Mouse (Mus musculus) neural tube, embryonic 14.5 days (tissue): Measurements from ENCODE around the gene Megf11. TPM values are rescaled to one million over a fixed set of nuclear protein-coding genes. Genes with fewer than 3 reads are reported as not detected.

Experiments
- ATAC-seq: fragments of 200-750 bp; cut with Nextera tagmentation; 2 replicates; pipeline ENCODE4 v1.8.0; 2017; ENCODE audit warnings: low read depth, mild to moderate bottlenecking, moderate TSS enrichment, moderate library complexity
- H3K27ac ChIP-seq: fragments of 300-500 bp; sonication (generic); 2 replicates; pipeline ENCODE4 v1.5.1; 2014; ENCODE audit warnings: low read depth, mild to moderate bottlenecking, control low read depth, low read length, moderate library complexity, mixed read lengths
- H3K27me3 ChIP-seq: fragments of 300-500 bp; sonication (generic); 2 replicates; pipeline ENCODE4 v1.6.1; 2014; ENCODE audit warnings: low read length; ENCODE audit not compliant: control insufficient read depth, insufficient read depth
- H3K36me3 ChIP-seq: fragments of 300-500 bp; sonication (generic); 2 replicates; pipeline ENCODE4 v1.6.1; 2014; ENCODE audit warnings: low read length, mixed read lengths; ENCODE audit not compliant: control insufficient read depth, insufficient read depth
- H3K4me1 ChIP-seq: fragments of 300-500 bp; sonication (generic); 2 replicates; pipeline ENCODE4 v1.6.1; 2014; ENCODE audit warnings: low read length; ENCODE audit not compliant: control insufficient read depth, insufficient read depth
- H3K4me2 ChIP-seq: fragments of 300-500 bp; sonication (generic); 2 replicates; pipeline ENCODE4 v1.6.1; 2014; ENCODE audit warnings: mild to moderate bottlenecking, low read depth, low read length, control low read depth
- H3K4me3 ChIP-seq: fragments of 300-500 bp; sonication (generic); 2 replicates; pipeline ENCODE4 v1.5.1; 2014; ENCODE audit warnings: low read depth, low read length, control low read depth, mixed read lengths
- H3K9ac ChIP-seq: fragments of 300-500 bp; sonication (generic); replicated peaks from 2 replicates; pipeline ENCODE4 v1.6.1; 2014; ENCODE audit warnings: low read depth, mild to moderate bottlenecking, control low read depth, low read length, mixed read lengths
- H3K9me3 ChIP-seq: fragments of 300-500 bp; sonication (generic); 2 replicates; pipeline ENCODE4 v1.6.1; 2016; ENCODE audit warnings: low read length; ENCODE audit not compliant: control insufficient read depth
- WGBS: fragments of 180-500 bp; shearing (Covaris S2); extraction: QIAGEN DNeasy Blood & Tissue Kit; methylation state at CpG from one replicate; pipeline ENCODE4 v1.1.7; 2014; 5-methylcytosine and 5-hydroxymethylcytosine counted together
- polyA plus RNA-seq: library from polyadenylated mRNA; unstranded; fragments of >200 nt; fragmentation: Nextera tagmentation; extraction: Ambion mirVana; gene quantifications from 2 replicates; pipeline ENCODE4 v1.2.1, GENCODE M21; 2014

Gene Megf11
- polyA plus RNA-seq, 1 experiment from 2014 or later: 17.7 TPM

GRCm38 (mm10) chr9:64386466-64387211 lies 1.2 kb downstream of the Megf11 start:
- H3K4me2 ChIP-seq: peak overlapping the region; percentile 100

GRCm38 (mm10) chr9:64389576-64390292 lies 4.3 kb downstream of the Megf11 start:
- Histone ChIP-seq H3K4me2 (no peak overlapping the region), H3K9me3 (no peaks in the 10 kb centered on the region), H3K4me1 (peaks cover 10% of the 10 kb centered on the region), H3K36me3 (no peaks in the 10 kb centered on the region), H3K9ac (no peak overlapping the region), H3K4me3 (no peak overlapping the region), H3K27ac (no peak overlapping the region), H3K27me3 (peaks cover 15% of the 10 kb centered on the region)
- WGBS: 60% methylated on average over 7 of the region's 7 CpGs
- no peak for ATAC-seq

More at GRCm38 (mm10) chr9:64386466-64387211, 1.2 kb downstream of the Megf11 start:
- WGBS: under 1% methylated on average over 45 of the region's 45 CpGs
- peak overlapping the region; percentile 66 for H3K9ac ChIP-seq
- H3K4me3 ChIP-seq: peak overlapping the region; percentile 64
- no peak for ATAC-seq
- H3K9me3 ChIP-seq: no peaks in the 10 kb centered on the region
- peaks cover 10% of the 10 kb centered on the region for H3K4me1 ChIP-seq
- no peak overlapping the region for H3K27ac ChIP-seq
- H3K36me3 ChIP-seq: no peaks in the 10 kb centered on the region
- H3K27me3 ChIP-seq: peaks cover 22% of the 10 kb centered on the region

GRCm38 (mm10) chr9:64393914-64394596 lies 8.6 kb downstream of the Megf11 start:
- 48% methylated on average over 5 of the region's 5 CpGs for WGBS
- ATAC-seq: no peak
- no peaks in the 10 kb centered on the region for H3K9me3 ChIP-seq
- no peaks in the 10 kb centered on the region for H3K27me3 ChIP-seq
- H3K9ac ChIP-seq: no peak overlapping the region
- H3K4me3 ChIP-seq: no peak overlapping the region
- H3K27ac ChIP-seq: no peak overlapping the region
- H3K36me3 ChIP-seq: no peaks in the 10 kb centered on the region
- H3K4me2 ChIP-seq: no peak overlapping the region
- H3K4me1 ChIP-seq: no peaks in the 10 kb centered on the region

- H3K9me3 ChIP-seq: no peaks in the 10 kb centered on the region
- ATAC-seq: no peak
- no peaks in the 10 kb centered on the region for H3K27me3 ChIP-seq
- H3K9ac ChIP-seq: no peak overlapping the region
- no peak overlapping the region for H3K27ac ChIP-seq
- WGBS: 54% methylated on average over 7 of the region's 7 CpGs
- no peaks in the 10 kb centered on the region for H3K4me1 ChIP-seq
- H3K4me3 ChIP-seq: no peak overlapping the region
- H3K36me3 ChIP-seq: no peaks in the 10 kb centered on the region
- no peak overlapping the region for H3K4me2 ChIP-seq
Observed at GRCm38 (mm10) chr9:64395238-64395920, 10.0 kb downstream of the Megf11 start.

GRCm38 (mm10) chr9:64397108-64397507 lies 11.7 kb downstream of the Megf11 start:
- H3K36me3 ChIP-seq: no peaks in the 10 kb centered on the region
- WGBS: 5% methylated on average over 1 of the region's 1 CpGs
- H3K4me3 ChIP-seq: no peak overlapping the region
- H3K4me1 ChIP-seq: no peaks in the 10 kb centered on the region
- no peak overlapping the region for H3K4me2 ChIP-seq
- H3K9ac ChIP-seq: no peak overlapping the region
- no peaks in the 10 kb centered on the region for H3K9me3 ChIP-seq
- H3K27me3 ChIP-seq: no peaks in the 10 kb centered on the region
- H3K27ac ChIP-seq: no peak overlapping the region
- ATAC-seq: no peak

GRCm38 (mm10) chr9:64399121-64399520 lies 13.7 kb downstream of the Megf11 start:
- Histone ChIP-seq H3K4me1 (no peaks in the 10 kb centered on the region), H3K27ac (no peak overlapping the region), H3K9me3 (no peaks in the 10 kb centered on the region), H3K36me3 (no peaks in the 10 kb centered on the region), H3K27me3 (no peaks in the 10 kb centered on the region), H3K9ac (no peak overlapping the region), H3K4me2 (no peak overlapping the region), H3K4me3 (no peak overlapping the region)
- no peak for ATAC-seq
- WGBS: 57% methylated on average over 8 of the region's 8 CpGs

GRCm38 (mm10) chr9:64402141-64402540 lies 16.7 kb downstream of the Megf11 start:
- no peak overlapping the region for H3K27ac ChIP-seq
- no peaks in the 10 kb centered on the region for H3K4me1 ChIP-seq
- ATAC-seq: no peak
- no peak overlapping the region for H3K4me2 ChIP-seq
- H3K27me3 ChIP-seq: no peaks in the 10 kb centered on the region
- H3K9me3 ChIP-seq: no peaks in the 10 kb centered on the region
- H3K9ac ChIP-seq: no peak overlapping the region
- H3K4me3 ChIP-seq: no peak overlapping the region
- no peaks in the 10 kb centered on the region for H3K36me3 ChIP-seq
- WGBS: 73% methylated on average over 8 of the region's 8 CpGs

- Histone ChIP-seq H3K4me1 (peaks cover 3% of the 10 kb centered on the region; the same call in 1 of the 2 replicates), H3K4me3 (no peak overlapping the region), H3K36me3 (no peaks in the 10 kb centered on the region), H3K9me3 (no peaks in the 10 kb centered on the region), H3K9ac (no peak overlapping the region), H3K27ac (no peak overlapping the region), H3K27me3 (no peaks in the 10 kb centered on the region), H3K4me2 (no peak overlapping the region)
- 86% methylated on average over 2 of the region's 2 CpGs for WGBS
- no peak for ATAC-seq
Observed at GRCm38 (mm10) chr9:64406841-64407240, 21.4 kb downstream of the Megf11 start.
